Mouse (Mus musculus) gastrocnemius, postnatal 10 days (tissue): Measurements from ENCODE around the gene Chrm2. TPM values are rescaled to one million over a fixed set of nuclear protein-coding genes. Genes with fewer than 3 reads are reported as not detected.

Experiments
- DNase-seq: peaks from one replicate; pipeline ENCODE4 v3.0.0; 2021; ENCODE audit warnings: mixed read lengths
- microRNA-seq, 2 experiments: library from miRNA; unstranded; fragments of <30 nt; microRNA quantifications; one replicate each; pipeline ENCODE4 v1.2.0; 2021
- total RNA-seq, 2 experiments: library from RNA; stranded (reverse); gene quantifications; 2 replicates each; pipeline ENCODE4 v1.2.3; 2021

Gene Chrm2
- total RNA-seq, 2 experiments from 2014 or later, result 0.31 to 0.45 TPM

- DNase-seq, result no peak
Measured at GRCm38 (mm10) chr6:36516508-36516907, 128.6 kb downstream of the Chrm2 start.

DNA sequence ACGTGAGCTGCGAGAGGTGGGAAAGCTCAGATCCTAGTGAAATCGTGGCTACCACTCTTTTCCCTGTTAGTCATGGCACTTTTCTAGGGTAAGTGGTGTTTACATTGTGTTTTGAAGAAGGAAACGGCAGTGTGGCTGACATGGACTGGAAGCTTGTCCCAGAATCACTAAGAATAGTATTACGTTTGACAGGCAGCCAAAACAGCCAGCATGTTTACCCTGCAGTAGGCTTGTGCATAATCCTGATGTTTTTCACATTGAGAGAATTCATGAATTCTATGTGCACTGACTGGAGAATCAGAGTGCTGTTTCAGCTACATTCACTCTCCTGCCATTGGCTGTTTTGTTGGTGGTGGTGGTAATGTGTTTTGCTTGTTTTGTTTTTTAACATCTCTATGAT is 129.4 kb downstream of the Chrm2 start:
- no peak for DNase-seq

- no peak for DNase-seq
Measured at GRCm38 (mm10) chr6:36523599-36523998, 135.7 kb downstream of the Chrm2 start.

- no peak for DNase-seq
Measured at GRCm38 (mm10) chr6:36528509-36528908, 140.6 kb downstream of the Chrm2 start.

GRCm38 (mm10) chr6:36541247-36541646 is 153.4 kb downstream of the Chrm2 start:
- no peak for DNase-seq

DNA sequence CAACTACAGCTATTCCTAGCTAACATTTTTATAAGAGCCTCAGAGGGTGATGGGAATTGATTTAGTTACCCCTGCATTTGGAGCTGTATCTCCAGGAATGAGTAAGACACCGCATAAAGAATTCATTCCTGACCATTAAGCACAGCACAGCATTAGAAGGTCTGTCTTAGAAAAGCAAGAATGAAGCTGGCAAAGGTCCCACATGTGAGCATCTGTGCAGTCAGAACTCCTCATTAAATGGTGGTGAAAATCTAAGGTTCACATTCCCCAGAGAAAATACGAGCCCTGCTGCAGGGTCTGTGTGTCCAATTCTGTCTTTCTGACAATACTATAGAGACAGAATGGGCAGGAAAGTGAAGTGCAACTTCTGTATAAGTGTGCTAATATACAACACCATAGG is 179.0 kb downstream of the Chrm2 start:
- DNase-seq, result no peak

Small RNAs within 50 kb of the gene (microRNA-seq; reads per million reads assigned to microRNA genes)
- gene Mir490, result 7.3 to 16.9 reads per million in 2 experiments
